Comparison of ENCODE assay signal across 28 mouse cellular contexts in genomic region chr6:137210991-137211390, GRCm38 (mm10). TPM values are rescaled to one million over a fixed set of nuclear protein-coding genes. Genes with fewer than 3 reads are reported as not detected.
"Had no signal": no experiment of that assay in that cellular context is flagged by ENCODE, and none has a peak within 500 bp of the region (broad histone marks: within the 10 kb centered on the region; RNA-seq: fewer than 3 reads in every experiment).

No protein-coding gene starts in this region.

- H3K4me3 ChIP-seq: embryonic facial prominence, embryonic 10.5 days; embryonic facial prominence, embryonic 12.5 days; embryonic facial prominence, embryonic 13.5 days; embryonic facial prominence, embryonic 15.5 days; erythroblast, embryonic 14.5 days; forebrain, embryonic 10.5 days; forebrain, embryonic 12.5 days; forebrain, embryonic 15.5 days; gastrocnemius, adult 2 months; heart, adult 2 months had no signal

- DNase-seq: cerebellum, adult 18-20 months; cerebellum, adult 2 months; cerebellum, adult 8-10 months; cerebellum, adult 9-10 months; cerebellum, adult 9-11 months; cerebellum, postnatal 14 days; cerebellum, postnatal 25 days; cerebellum, postnatal 36 days; embryo, embryonic 11 days; forebrain, postnatal 0 days; gastrocnemius, adult 2 months; gastrocnemius, postnatal 10 days; gastrocnemius, postnatal 14 days; gastrocnemius, postnatal 25 days; gastrocnemius, postnatal 36 days; heart, adult 18-20 months; heart, adult 2 months had no signal

- H3K36me3 ChIP-seq: embryonic facial prominence, embryonic 10.5 days; embryonic facial prominence, embryonic 12.5 days; embryonic facial prominence, embryonic 13.5 days; embryonic facial prominence, embryonic 15.5 days; forebrain, embryonic 10.5 days; forebrain, embryonic 12.5 days; forebrain, embryonic 15.5 days had no signal

- ATAC-seq: forebrain, embryonic 14.5 days; forebrain, embryonic 15.5 days; forebrain, embryonic 16.5 days; forebrain, postnatal 0 days had no signal

- H3K9me3 ChIP-seq: embryonic facial prominence, embryonic 10.5 days; embryonic facial prominence, embryonic 12.5 days; embryonic facial prominence, embryonic 13.5 days; embryonic facial prominence, embryonic 15.5 days; forebrain, embryonic 10.5 days; forebrain, embryonic 12.5 days; forebrain, embryonic 15.5 days had no signal

- H3K27me3 ChIP-seq: embryonic facial prominence, embryonic 12.5 days; embryonic facial prominence, embryonic 13.5 days; embryonic facial prominence, embryonic 15.5 days; forebrain, embryonic 12.5 days; forebrain, embryonic 15.5 days had no signal

- H3K9ac ChIP-seq: embryonic facial prominence, embryonic 12.5 days; embryonic facial prominence, embryonic 13.5 days; embryonic facial prominence, embryonic 15.5 days; forebrain, embryonic 12.5 days; forebrain, embryonic 15.5 days; forebrain, postnatal 0 days had no signal

- H3K27ac ChIP-seq: embryonic facial prominence, embryonic 10.5 days; embryonic facial prominence, embryonic 12.5 days; embryonic facial prominence, embryonic 13.5 days; embryonic facial prominence, embryonic 15.5 days; forebrain, embryonic 10.5 days; forebrain, embryonic 12.5 days; forebrain, embryonic 15.5 days; gastrocnemius, adult 2 months; heart, adult 2 months had no signal

- H3K4me1 ChIP-seq: embryonic facial prominence, embryonic 10.5 days; embryonic facial prominence, embryonic 12.5 days; embryonic facial prominence, embryonic 13.5 days; embryonic facial prominence, embryonic 15.5 days; forebrain, embryonic 10.5 days; forebrain, embryonic 12.5 days; forebrain, embryonic 15.5 days had no signal

- H3K4me2 ChIP-seq: embryonic facial prominence, embryonic 12.5 days; embryonic facial prominence, embryonic 13.5 days; embryonic facial prominence, embryonic 15.5 days; forebrain, embryonic 12.5 days; forebrain, embryonic 15.5 days had no signal

RNA-seq across cellular contexts. Expression of gene Rerg, which starts 40.7 kb away (rescaled TPM):
- total RNA-seq: common myeloid progenitor, adult 5-6 weeks had no signal
- polyA plus RNA-seq: erythroblast, embryonic 14.5 days had no signal

RNA-seq across cellular contexts. Expression of gene Ptpro, which starts 41.1 kb away (rescaled TPM):
- polyA plus RNA-seq: erythroblast, embryonic 14.5 days had no signal
